Mouse (Mus musculus) erythroblast, embryonic 14.5 days (primary cell): Measurements from ENCODE around the gene Bmp4.

Experiments used
- GATA1 ChIP-seq: IDR thresholded peaks from 2 replicates; pipeline ENCODE4 v1.6.1; 2012; ENCODE audit warnings: low read length, inconsistent platforms, mixed read lengths
- TAL1 ChIP-seq: IDR thresholded peaks from 3 replicates; pipeline ENCODE4 v1.6.1; 2012; ENCODE audit warnings: low read length, inconsistent platforms, mixed read lengths

- TF ChIP-seq GATA1 = no peak
- no peak for TF ChIP-seq TAL1
Measured at GRCm38 (mm10) chr14:46419269-46419668, 28.8 kb upstream of the Bmp4 start.
